Mouse (Mus musculus): Measurements from ENCODE around the gene Trip12. TPM values are rescaled to one million over a fixed set of nuclear protein-coding genes. Genes with fewer than 3 reads are reported as not detected.

The Trip12 gene
- polyA plus RNA-seq, 1 experiment: 8.7 TPM

GRCm38 (mm10) chr1:84700254-84700653 is 140.1 kb downstream of the Trip12 start:
- H3K27me3 ChIP-seq (ENCODE audit: control insufficient read depth, insufficient read depth, low read length): peaks cover 10% of the 10 kb centered on the region; the same call in 1 of the 2 replicates
- WGBS: 97% methylated on average over 6 of the region's 6 CpGs
- H3K4me1 ChIP-seq (ENCODE audit: control insufficient read depth, insufficient read depth, insufficient read length, low read length): peaks cover 3% of the 10 kb centered on the region
- no peak for TF ChIP-seq CTCF (IDR thresholded peaks at IDR 0.05; ENCODE audit: extremely low read depth, insufficient read length, insufficient replicate concordance, low read depth, low read length)
- no peak for TF ChIP-seq POLR2A (IDR thresholded peaks at IDR 0.05; ENCODE audit: low read depth, low read length)
- H3K27ac ChIP-seq (ENCODE audit: insufficient read depth, low read depth, low read length): no peak overlapping the region
- H3K36me3 ChIP-seq (ENCODE audit: control insufficient read depth, insufficient read depth, low read length): no peaks in the 10 kb centered on the region
- no peak overlapping the region for H3K4me3 ChIP-seq (ENCODE audit: low read depth, low read length)

DNA sequence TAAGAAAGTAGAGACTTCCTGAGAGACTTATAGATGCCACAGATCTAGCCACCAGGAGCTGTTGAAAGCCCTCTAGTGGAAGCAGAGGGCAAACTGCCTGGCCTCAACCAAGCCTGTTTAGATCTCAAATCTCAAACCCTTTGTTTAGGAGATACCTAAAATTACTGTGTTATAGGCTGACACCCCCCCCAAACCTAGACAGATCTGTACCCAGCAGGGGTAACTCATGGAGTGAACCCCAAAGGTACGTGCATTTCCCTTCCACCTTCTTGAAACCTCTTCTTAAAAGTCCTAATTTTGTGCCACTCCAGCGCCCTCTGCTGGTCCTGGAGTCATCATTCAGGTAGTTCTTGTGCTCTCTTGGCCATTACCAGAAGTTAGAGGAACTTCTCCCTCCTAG is 143.2 kb downstream of the Trip12 start:
- H3K27ac ChIP-seq (ENCODE audit: insufficient read depth, low read depth, low read length): no peak overlapping the region

GRCm38 (mm10) chr1:84695517-84696411 is 144.6 kb downstream of the Trip12 start, which contains the start of gene Dner:
TSS of gene Dner (minus strand) at chr1:84696221.
- 2% methylated on average over 68 of the region's 75 CpGs for WGBS
- peak within 1 kb of the TSS; percentile 43 for H3K4me3 ChIP-seq (ENCODE audit: low read depth, low read length)
- peaks cover 5% of the 10 kb centered on the region for H3K4me1 ChIP-seq (ENCODE audit: control insufficient read depth, insufficient read depth, insufficient read length, low read length)
- H3K36me3 ChIP-seq (ENCODE audit: control insufficient read depth, insufficient read depth, low read length): no peaks in the 10 kb centered on the region
- no peak within 1 kb of the TSS for H3K27ac ChIP-seq (ENCODE audit: insufficient read depth, low read depth, low read length)
- TF ChIP-seq CTCF (IDR thresholded peaks at IDR 0.05; ENCODE audit: extremely low read depth, insufficient read length, insufficient replicate concordance, low read depth, low read length) (no peak), POLR2A (IDR thresholded peaks at IDR 0.05; ENCODE audit: low read depth, low read length) (no peak)
- peaks cover 10% of the 10 kb centered on the region; the same call in 1 of the 2 replicates for H3K27me3 ChIP-seq (ENCODE audit: control insufficient read depth, insufficient read depth, low read length)

More for the DNA sequence above, 143.2 kb downstream of the Trip12 start:
- peaks cover 10% of the 10 kb centered on the region; the same call in 1 of the 2 replicates for H3K27me3 ChIP-seq (ENCODE audit: control insufficient read depth, insufficient read depth, low read length)
- no peak for TF ChIP-seq POLR2A (IDR thresholded peaks at IDR 0.05; ENCODE audit: low read depth, low read length)
- peak; percentile 45; the same call in 1 of the 2 replicates for TF ChIP-seq CTCF (IDR thresholded peaks at IDR 0.05; ENCODE audit: extremely low read depth, insufficient read length, insufficient replicate concordance, low read depth, low read length)
- 1% methylated on average over 2 of the region's 2 CpGs for WGBS
- no peak overlapping the region for H3K4me3 ChIP-seq (ENCODE audit: low read depth, low read length)
- H3K4me1 ChIP-seq (ENCODE audit: control insufficient read depth, insufficient read depth, insufficient read length, low read length): peaks cover 5% of the 10 kb centered on the region
- no peaks in the 10 kb centered on the region for H3K36me3 ChIP-seq (ENCODE audit: control insufficient read depth, insufficient read depth, low read length)

GRCm38 (mm10) chr1:84694688-84695474 is 145.4 kb downstream of the Trip12 start:
- no peaks in the 10 kb centered on the region for H3K36me3 ChIP-seq (ENCODE audit: control insufficient read depth, insufficient read depth, low read length)
- H3K4me1 ChIP-seq (ENCODE audit: control insufficient read depth, insufficient read depth, insufficient read length, low read length): peaks cover 5% of the 10 kb centered on the region
- H3K27me3 ChIP-seq (ENCODE audit: control insufficient read depth, insufficient read depth, low read length): peaks cover 10% of the 10 kb centered on the region; the same call in 1 of the 2 replicates
- no peak overlapping the region for H3K27ac ChIP-seq (ENCODE audit: insufficient read depth, low read depth, low read length)
- H3K4me3 ChIP-seq (ENCODE audit: low read depth, low read length): peak overlapping the region; percentile 43
- TF ChIP-seq POLR2A (IDR thresholded peaks at IDR 0.05; ENCODE audit: low read depth, low read length) (no peak), CTCF (IDR thresholded peaks at IDR 0.05; ENCODE audit: extremely low read depth, insufficient read length, insufficient replicate concordance, low read depth, low read length) (no peak)
- 16% methylated on average over 26 of the region's 26 CpGs for WGBS

DNA sequence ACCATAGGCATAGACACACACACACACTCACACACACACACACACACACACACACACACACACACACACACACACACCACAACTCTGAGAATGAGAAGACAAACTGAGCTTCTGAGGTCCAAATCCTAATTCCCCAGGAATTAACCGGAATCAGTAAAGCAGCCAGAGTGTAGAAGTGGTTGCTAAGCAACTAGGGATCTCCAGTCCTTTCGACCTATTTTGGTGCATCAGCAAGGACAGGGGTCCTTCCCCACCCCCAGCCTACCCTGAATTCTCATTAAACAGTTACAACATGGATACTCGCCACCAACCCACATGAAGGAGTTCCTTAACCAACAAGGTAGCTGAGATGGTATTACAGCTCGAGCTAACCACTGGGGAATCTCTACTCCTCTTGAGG is 162.4 kb downstream of the Trip12 start:
- H3K4me3 ChIP-seq (ENCODE audit: low read depth, low read length): no peak overlapping the region
- TF ChIP-seq CTCF (IDR thresholded peaks at IDR 0.05; ENCODE audit: extremely low read depth, insufficient read length, insufficient replicate concordance, low read depth, low read length): no peak
- no peak for TF ChIP-seq POLR2A (IDR thresholded peaks at IDR 0.05; ENCODE audit: low read depth, low read length)
- no peaks in the 10 kb centered on the region for H3K36me3 ChIP-seq (ENCODE audit: control insufficient read depth, insufficient read depth, low read length)
- H3K27ac ChIP-seq (ENCODE audit: insufficient read depth, low read depth, low read length): no peak overlapping the region
- no peaks in the 10 kb centered on the region for H3K27me3 ChIP-seq (ENCODE audit: control insufficient read depth, insufficient read depth, low read length)
- WGBS: 60% methylated on average over 4 of the region's 4 CpGs
- H3K4me1 ChIP-seq (ENCODE audit: control insufficient read depth, insufficient read depth, insufficient read length, low read length): no peaks in the 10 kb centered on the region

Other genes with a start within 250 kb of the Trip12 start
- 1.5 and 3.3 TPM in 2 replicates for gene Dner, start 144.3 kb downstream of the Trip12 start, polyA plus RNA-seq (2012; rRNA removed)
- gene Fbxo36, start 675 bp downstream of the Trip12 start, polyA plus RNA-seq (2012; rRNA removed): 2.3 and 3.1 TPM in 2 replicates
- gene Slc16a14, start 94.6 kb upstream of the Trip12 start, polyA plus RNA-seq (2012; rRNA removed): 0.04 TPM in 1 of 2 replicates, not detected in the other

Data from small intestine, adult 2 months (tissue).